Mouse (Mus musculus) thymus, adult 2 months (tissue): ENCODE data around the gene Trim14. TPM values are rescaled to one million over a fixed set of nuclear protein-coding genes. Genes with fewer than 3 reads are reported as not detected.
A peak's percentile ranks its signal among the peaks of the same experiment; 100 is the strongest.

Experiments used
- DNase-seq: peaks from one replicate; pipeline ENCODE4 v3.0.0; 2021
- H3K27ac ChIP-seq: fragments of 200-500 bp; 2 replicates; pipeline ENCODE4 v1.5.1; 2012; ENCODE audit warnings: low read length, control low read depth; ENCODE audit not compliant: control insufficient read depth, insufficient read depth
- H3K27me3 ChIP-seq: fragments of 200-500 bp; 2 replicates; pipeline ENCODE4 v1.6.1; 2012; ENCODE audit warnings: mild to moderate bottlenecking, low read length, moderate library complexity, mixed read lengths; ENCODE audit not compliant: control insufficient read depth, insufficient read depth
- H3K36me3 ChIP-seq: fragments of 200-500 bp; 2 replicates; pipeline ENCODE4 v1.6.1; 2012; ENCODE audit warnings: mild to moderate bottlenecking, low read length, moderate library complexity; ENCODE audit not compliant: control insufficient read depth, insufficient read depth
- H3K4me1 ChIP-seq: fragments of 200-500 bp; replicated peaks from 2 replicates; pipeline ENCODE4 v1.6.1; 2012; ENCODE audit warnings: low read length; ENCODE audit not compliant: control insufficient read depth, insufficient read depth
- H3K4me3 ChIP-seq: fragments of 200-500 bp; 2 replicates; pipeline ENCODE4 v1.5.1; 2012; ENCODE audit warnings: mild to moderate bottlenecking, low read length, control low read depth, moderate library complexity; ENCODE audit not compliant: control insufficient read depth, insufficient read depth
- CTCF ChIP-seq: fragments of 200-500 bp; IDR thresholded peaks from 2 replicates; pipeline ENCODE4 v1.5.1; 2012; ENCODE audit warnings: mild to moderate bottlenecking, control low read depth, low read length, moderate library complexity, borderline replicate concordance; ENCODE audit not compliant: control insufficient read depth, poor library complexity, insufficient read depth; ENCODE audit errors: extremely low read depth
- POLR2A ChIP-seq: fragments of 200-500 bp; IDR thresholded peaks from 2 replicates; pipeline ENCODE4 v1.6.1; 2012; ENCODE audit warnings: mild to moderate bottlenecking, low read length, control low read depth, moderate library complexity; ENCODE audit not compliant: control insufficient read depth, poor library complexity, insufficient read depth; ENCODE audit errors: extremely low read depth
- WGBS: fragments of 180-500 bp; shearing (Covaris S2); methylation state at CpG from one replicate; pipeline ENCODE4 v1.1.7; 2018; 5-methylcytosine and 5-hydroxymethylcytosine counted together
- polyA plus RNA-seq: library from polyadenylated mRNA; depleted of rRNA; stranded (reverse); fragments of >200 nt; gene quantifications from 2 replicates; pipeline ENCODE4 v1.2.3, GENCODE M21; 2012

Trim14 gene
- polyA plus RNA-seq, 1 experiment = 27.3 TPM

DNA sequence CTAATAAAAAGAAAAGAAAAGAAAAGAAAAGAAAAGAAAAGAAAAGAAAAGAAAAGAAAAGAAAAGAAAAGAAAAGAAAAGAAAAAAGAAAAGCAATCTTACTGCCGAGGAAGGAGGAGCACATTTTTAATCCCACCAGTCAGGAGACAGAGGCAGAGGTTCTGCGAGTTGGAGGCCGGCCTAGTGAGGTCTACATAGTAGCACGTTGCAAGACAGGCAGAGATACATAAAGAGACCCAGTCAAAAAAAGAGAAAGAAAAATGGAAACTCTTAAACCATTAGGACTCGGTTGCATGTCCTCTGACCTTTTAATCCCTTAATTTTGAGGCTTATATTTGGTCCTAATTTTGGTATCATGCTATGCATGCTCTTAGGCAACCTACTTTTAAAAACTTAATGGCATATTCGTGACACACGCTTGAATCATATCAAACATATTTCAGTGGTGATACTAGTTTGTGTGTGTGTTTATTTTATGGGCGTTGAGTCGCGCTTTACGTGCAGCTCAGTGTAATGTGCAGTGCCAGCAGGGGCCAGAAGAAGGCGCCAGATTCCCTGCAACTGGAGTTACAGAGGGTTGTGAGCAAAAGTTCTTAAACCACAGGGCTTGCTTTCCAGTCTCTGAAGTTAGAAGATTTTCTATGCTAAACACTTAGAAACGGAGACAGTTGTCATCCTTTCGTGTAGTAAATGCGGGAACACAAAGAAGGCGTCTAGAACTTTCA is 28.0 kb downstream of the Trim14 start:
- WGBS = 24% methylated on average over 16 of the region's 16 CpGs
- Histone ChIP-seq H3K4me3 (no peak overlapping the region), H3K4me1 (peaks cover 9% of the 10 kb centered on the region), H3K27ac (no peak overlapping the region), H3K36me3 (peaks cover 9% of the 10 kb centered on the region), H3K27me3 (no peaks in the 10 kb centered on the region)
- DNase-seq = peak; percentile 86
- TF ChIP-seq POLR2A (no peak), CTCF (peak; percentile 77; the same call in 1 of the 2 replicates)

DNA sequence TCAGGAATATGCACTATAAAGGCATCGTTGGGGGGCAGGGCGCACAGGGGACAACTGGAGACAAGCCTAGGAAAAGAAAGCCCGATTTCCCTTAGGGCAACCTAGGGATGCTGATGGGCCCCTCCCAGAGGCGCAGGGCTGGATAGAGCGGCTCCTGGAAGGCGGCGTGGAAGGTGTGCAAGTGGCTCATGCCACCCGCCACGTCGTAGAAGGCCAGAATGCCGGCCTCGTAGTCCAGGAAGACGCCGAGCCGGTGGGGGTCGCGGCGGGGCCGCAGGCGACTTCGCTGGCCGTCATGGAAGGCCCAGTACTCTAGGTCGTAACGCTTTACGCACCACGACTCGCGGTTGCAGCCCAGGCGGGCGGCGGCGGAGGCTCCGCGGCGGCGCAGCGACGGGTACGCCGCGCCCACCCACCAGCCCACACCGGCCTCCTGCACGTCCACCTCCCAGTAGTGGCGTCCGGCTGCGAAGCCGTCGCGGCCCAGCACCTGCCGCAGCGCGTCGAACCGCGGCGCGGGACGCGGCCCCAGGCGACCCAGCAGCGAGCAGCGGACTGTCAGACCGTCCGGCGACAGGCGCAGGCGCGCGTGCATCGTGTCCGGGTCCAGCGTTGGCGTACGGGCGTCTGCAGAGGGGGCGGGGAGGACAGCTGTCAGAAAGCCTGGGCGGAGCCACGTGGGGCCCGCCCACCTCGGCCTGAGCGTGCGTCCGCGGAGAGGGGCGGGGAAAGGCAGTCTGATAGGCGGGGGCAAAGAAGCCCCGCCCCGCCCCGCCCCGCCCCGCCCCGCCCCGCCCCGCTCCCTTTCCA is 28.9 kb downstream of the Trim14 start:
- peaks cover 17% of the 10 kb centered on the region for H3K36me3 ChIP-seq
- WGBS = 10% methylated on average over 85 of the region's 94 CpGs
- H3K27ac ChIP-seq = no peak overlapping the region
- peaks cover 9% of the 10 kb centered on the region for H3K4me1 ChIP-seq
- peak; percentile 86 for DNase-seq
- H3K27me3 ChIP-seq = no peaks in the 10 kb centered on the region
- peak overlapping the region; percentile 48 for H3K4me3 ChIP-seq
- TF ChIP-seq POLR2A (no peak; the same call in 1 of the 2 replicates), CTCF (no peak)

DNA sequence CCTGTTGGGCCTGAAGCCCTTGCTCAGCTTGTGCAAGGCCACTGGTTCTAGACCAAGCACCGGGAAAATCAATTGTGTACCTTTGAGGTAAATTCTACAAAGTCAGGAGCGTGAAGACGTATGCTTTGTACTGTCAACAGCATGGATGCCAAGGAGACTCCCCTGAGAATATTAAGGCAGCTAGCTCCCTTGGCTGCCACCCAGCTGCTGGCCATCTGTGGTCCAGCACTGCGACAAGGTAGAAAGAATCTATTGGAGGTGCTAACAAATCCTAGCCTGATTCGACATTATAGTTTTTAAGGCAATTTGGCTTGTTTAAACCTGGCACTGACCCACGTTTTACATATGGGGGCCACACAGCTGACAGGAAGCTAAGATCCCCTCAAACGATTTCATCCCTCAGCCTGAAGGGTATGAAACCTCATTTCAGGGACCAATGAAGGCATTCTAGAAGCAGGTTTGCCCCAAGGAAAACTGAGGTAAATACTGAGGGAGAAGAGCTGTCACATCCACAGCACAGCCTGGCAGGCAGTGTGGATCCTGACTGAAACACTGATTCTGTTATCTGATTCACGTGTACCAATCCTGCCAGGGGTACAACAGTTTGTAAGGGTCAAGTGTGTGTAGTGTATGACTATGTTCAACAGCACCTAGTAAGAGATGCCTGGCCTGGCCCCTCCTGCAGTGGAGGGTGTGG is 30.4 kb downstream of the Trim14 start:
- H3K27ac ChIP-seq = no peak overlapping the region
- DNase-seq = no peak
- WGBS = 79% methylated on average over 8 of the region's 8 CpGs

DNA sequence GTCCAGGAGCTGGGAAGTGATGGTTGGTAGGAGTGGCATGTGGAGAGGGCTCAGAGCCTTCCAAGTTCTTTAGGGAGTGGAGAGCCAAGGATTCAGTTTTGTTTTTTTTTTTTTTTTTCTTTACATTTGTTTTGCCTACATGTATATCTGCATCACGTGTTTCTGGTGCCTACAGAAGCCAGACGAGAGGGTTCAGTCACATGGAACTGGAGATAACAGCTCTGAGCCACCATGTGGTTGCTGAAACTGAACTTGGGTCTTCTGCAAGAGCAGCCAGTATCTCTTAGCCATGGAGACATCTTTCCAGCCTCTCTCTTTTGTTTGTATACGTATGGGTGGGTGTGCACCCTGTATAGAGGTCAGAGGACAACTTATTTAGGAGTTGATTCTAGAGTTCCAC is 32.1 kb downstream of the Trim14 start:
- TF ChIP-seq POLR2A = no peak
- no peak for TF ChIP-seq CTCF
- no peak for DNase-seq
- Histone ChIP-seq H3K27ac (no peak overlapping the region), H3K36me3 (peaks cover 39% of the 10 kb centered on the region), H3K4me3 (no peak overlapping the region), H3K4me1 (peaks cover 9% of the 10 kb centered on the region), H3K27me3 (no peaks in the 10 kb centered on the region)
- WGBS = 87% methylated on average over 3 of the region's 3 CpGs

More for the DNA sequence above, 30.4 kb downstream of the Trim14 start:
- no peak for TF ChIP-seq POLR2A
- TF ChIP-seq CTCF = no peak
- H3K36me3 ChIP-seq = peaks cover 30% of the 10 kb centered on the region
- peaks cover 9% of the 10 kb centered on the region for H3K4me1 ChIP-seq
- H3K27me3 ChIP-seq = no peaks in the 10 kb centered on the region
- no peak overlapping the region for H3K4me3 ChIP-seq

DNA sequence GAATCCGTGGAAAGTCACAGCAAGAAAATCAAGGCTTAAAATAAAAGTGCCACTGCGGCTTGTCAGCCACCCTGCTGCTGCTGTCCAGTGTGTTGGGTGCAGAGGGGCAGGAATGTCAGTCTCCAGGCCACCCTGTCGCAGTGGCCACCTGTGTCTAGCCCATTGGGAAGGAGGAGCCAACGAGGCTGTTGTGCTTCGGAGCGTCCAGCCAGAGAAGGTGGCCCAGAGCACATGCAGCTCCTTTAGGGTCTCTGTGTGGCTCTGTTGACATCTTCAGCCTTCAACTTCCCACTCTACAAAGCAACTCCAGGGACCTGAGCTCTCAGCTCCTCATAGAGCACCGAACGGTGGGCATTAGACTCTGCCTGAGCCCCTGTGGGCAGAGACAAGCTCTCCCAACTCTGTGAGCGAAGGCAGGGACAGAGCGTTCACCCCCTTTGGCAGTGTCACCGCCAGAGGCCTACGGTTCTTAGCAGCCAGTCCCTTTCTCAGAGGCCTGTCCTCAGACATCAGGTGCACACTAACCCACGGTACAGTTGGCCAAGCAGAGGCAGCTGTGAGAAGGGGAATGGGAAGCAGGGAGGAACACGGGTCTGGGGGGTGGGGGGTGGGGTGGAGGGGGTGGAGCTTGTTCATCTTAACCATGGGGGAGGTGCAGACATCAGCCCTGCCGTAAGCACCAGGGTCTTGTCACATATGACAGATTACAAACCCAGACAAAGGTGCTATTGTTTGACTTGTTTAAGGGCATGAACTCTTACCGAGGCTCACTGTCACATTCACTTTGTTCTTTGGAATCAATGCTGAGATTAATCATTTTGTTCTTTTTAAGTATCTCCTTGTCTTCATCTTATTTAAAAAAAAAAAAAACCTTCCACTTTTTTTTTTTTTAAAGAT is 33.1 kb downstream of the Trim14 start:
- DNase-seq = no peak
- Histone ChIP-seq H3K4me1 (peaks cover 9% of the 10 kb centered on the region), H3K36me3 (peaks cover 39% of the 10 kb centered on the region), H3K27me3 (no peaks in the 10 kb centered on the region), H3K4me3 (no peak overlapping the region), H3K27ac (no peak overlapping the region)
- no peak for TF ChIP-seq POLR2A
- TF ChIP-seq CTCF = no peak
- WGBS = 93% methylated on average over 16 of the region's 16 CpGs

DNA sequence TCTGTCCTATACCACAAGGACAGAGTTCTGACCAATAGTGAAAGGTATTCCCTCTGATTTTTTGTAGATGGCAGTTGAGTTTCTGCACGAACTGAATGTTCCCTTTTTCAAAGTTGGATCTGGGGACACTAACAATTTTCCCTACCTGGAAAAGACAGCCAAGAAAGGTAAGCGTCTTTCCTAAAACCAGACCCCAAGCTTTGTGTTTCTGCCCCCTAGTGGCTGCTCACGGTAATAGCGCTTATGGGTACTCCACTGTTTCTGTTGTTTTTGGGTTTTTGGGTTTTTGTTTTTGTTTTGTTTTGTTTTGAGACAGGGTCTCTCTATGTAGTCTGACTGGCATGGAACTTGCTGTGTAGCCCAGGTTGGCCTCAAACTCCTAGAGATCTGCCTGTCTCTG is 37.0 kb downstream of the Trim14 start:
- Histone ChIP-seq H3K36me3 (peaks cover 47% of the 10 kb centered on the region), H3K4me3 (no peak overlapping the region), H3K27ac (no peak overlapping the region), H3K27me3 (no peaks in the 10 kb centered on the region), H3K4me1 (no peaks in the 10 kb centered on the region)
- TF ChIP-seq POLR2A = no peak
- peak; percentile 57 for DNase-seq
- 19% methylated on average over 4 of the region's 4 CpGs for WGBS
